Mouse (Mus musculus) G1E (cell line): ENCODE results near the gene Mlycd. TPM values are rescaled to one million over a fixed set of nuclear protein-coding genes. Genes with fewer than 3 reads are reported as not detected.

ENCODE experiments used
- ATAC-seq: 2 replicates; pipeline ENCODE4 v1.8.0; 2016; ENCODE audit warnings: mild to moderate bottlenecking; ENCODE audit not compliant: insufficient number of reproducible peaks, poor library complexity, low FRiP score, severe bottlenecking; ENCODE audit errors: extremely low read depth
- DNase-seq: peaks from one replicate; pipeline ENCODE4 v3.0.0; 2012; ENCODE audit warnings: low spot score
- H3K27me3 ChIP-seq: 2 replicates; pipeline ENCODE4 v1.6.1; 2012; ENCODE audit warnings: mild to moderate bottlenecking, low read length, inconsistent platforms; ENCODE audit not compliant: insufficient read depth
- H3K36me3 ChIP-seq: replicated peaks from 2 replicates; pipeline ENCODE3; 2012; ENCODE audit warnings: mild to moderate bottlenecking, inconsistent platforms
- H3K4me1 ChIP-seq: 2 replicates; pipeline ENCODE4 v1.6.1; 2012; ENCODE audit warnings: low read depth, low read length, inconsistent platforms, mixed read lengths; ENCODE audit not compliant: insufficient read depth
- H3K4me3 ChIP-seq: 2 replicates; pipeline ENCODE4 v1.5.1; 2012; ENCODE audit warnings: low read depth, mild to moderate bottlenecking, inconsistent platforms, low read length, moderate library complexity, mixed read lengths
- H3K9me3 ChIP-seq: replicated peaks from 2 replicates; pipeline ENCODE4 v1.6.1; 2012; ENCODE audit warnings: inconsistent platforms
- CTCF ChIP-seq: IDR thresholded peaks from 2 replicates; pipeline ENCODE4 v1.5.1; 2012; ENCODE audit warnings: low read depth, low read length, inconsistent platforms, mixed read lengths
- GATA1 ChIP-seq: IDR thresholded peaks from 2 replicates; pipeline ENCODE4 v1.6.1; 2012; ENCODE audit warnings: borderline replicate concordance, low read length, inconsistent platforms, mixed read lengths
- GATA2 ChIP-seq: IDR thresholded peaks from 2 replicates; pipeline ENCODE4 v1.6.1; 2012; ENCODE audit warnings: low read depth, low read length, inconsistent platforms, borderline replicate concordance
- POLR2AphosphoS5 ChIP-seq: IDR thresholded peaks from 2 replicates; pipeline ENCODE4 v1.6.1; 2012; ENCODE audit warnings: low read depth, low read length, inconsistent platforms; ENCODE audit not compliant: insufficient replicate concordance
- TAL1 ChIP-seq: conservative IDR thresholded peaks from 2 replicates; pipeline ENCODE4 v1.6.1; 2012; ENCODE audit warnings: low read depth, low read length, inconsistent platforms, mixed read lengths
- polyA plus RNA-seq: library from polyadenylated mRNA; stranded (reverse); fragments of >175 nt; gene quantifications from 2 replicates; pipeline ENCODE4 v1.2.3, GENCODE M21; 2012
- total RNA-seq, 2 experiments: library from RNA; stranded (forward) in 1 of 2; stranded (reverse) in 1 of 2; fragments of 200-1000 nt in 1 of 2; fragments of >200 nt in 1 of 2; fragmentation: Nextera tagmentation in 1 of 2; gene quantifications; 2 replicates each; pipeline ENCODE4 v1.2.3; 2014 to 2017

Mlycd gene
- total and polyA plus RNA-seq, 3 experiments = 4.1 to 16.7 (median 10.5) TPM

DNA sequence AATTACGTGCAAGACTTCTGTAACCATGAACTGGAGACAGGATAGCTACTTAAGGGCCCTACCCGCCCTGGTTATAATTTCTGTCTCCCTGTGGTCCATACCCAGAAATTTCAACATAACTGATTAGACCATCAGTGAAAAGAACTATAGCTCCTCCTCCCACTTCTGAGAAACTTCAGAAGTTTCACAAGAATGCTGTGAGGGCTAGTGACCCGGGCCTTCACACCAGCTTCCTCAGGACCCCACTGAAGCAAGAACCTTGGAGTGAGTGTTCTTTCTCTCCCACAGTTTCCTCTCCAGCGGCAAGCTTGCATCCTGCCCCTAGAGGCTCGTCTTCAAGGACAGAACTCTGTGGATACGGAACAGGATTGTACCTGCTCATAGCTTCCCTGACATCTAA lies 8.8 kb upstream of the Mlycd start:
- Histone ChIP-seq H3K27me3 (peaks cover 5% of the 10 kb centered on the region), H3K36me3 (no peaks in the 10 kb centered on the region), H3K4me3 (no peak overlapping the region), H3K4me1 (peaks cover 3% of the 10 kb centered on the region; the same call in 1 of the 2 replicates), H3K9me3 (no peaks in the 10 kb centered on the region)
- TF ChIP-seq TAL1 (no peak), GATA1 (no peak), GATA2 (no peak), POLR2AphosphoS5 (no peak), CTCF (no peak)
- DNase-seq = no peak
- no peak for ATAC-seq

GRCm38 (mm10) chr8:119386988-119387387 lies 7.7 kb upstream of the Mlycd start:
- Histone ChIP-seq H3K4me3 (no peak overlapping the region), H3K9me3 (no peaks in the 10 kb centered on the region), H3K36me3 (no peaks in the 10 kb centered on the region), H3K4me1 (peaks cover 3% of the 10 kb centered on the region; the same call in 1 of the 2 replicates), H3K27me3 (peaks cover 5% of the 10 kb centered on the region)
- ATAC-seq (no peak), DNase-seq (no peak)
- no peak for TF ChIP-seq GATA1
- TF ChIP-seq CTCF = no peak
- TF ChIP-seq GATA2 = no peak
- TF ChIP-seq TAL1 = no peak
- no peak for TF ChIP-seq POLR2AphosphoS5

- Histone ChIP-seq H3K27me3 (no peaks in the 10 kb centered on the region), H3K36me3 (peaks cover 30% of the 10 kb centered on the region), H3K4me3 (peak overlapping the region; percentile 91), H3K9me3 (no peaks in the 10 kb centered on the region), H3K4me1 (peaks cover 22% of the 10 kb centered on the region)
- DNase-seq (no peak), ATAC-seq (no peak)
- no peak for TF ChIP-seq POLR2AphosphoS5
- TF ChIP-seq TAL1 = no peak
- no peak for TF ChIP-seq GATA1
- no peak for TF ChIP-seq GATA2
- TF ChIP-seq CTCF = no peak
Observed at GRCm38 (mm10) chr8:119394097-119394496, 581 bp upstream of the Mlycd start.

DNA sequence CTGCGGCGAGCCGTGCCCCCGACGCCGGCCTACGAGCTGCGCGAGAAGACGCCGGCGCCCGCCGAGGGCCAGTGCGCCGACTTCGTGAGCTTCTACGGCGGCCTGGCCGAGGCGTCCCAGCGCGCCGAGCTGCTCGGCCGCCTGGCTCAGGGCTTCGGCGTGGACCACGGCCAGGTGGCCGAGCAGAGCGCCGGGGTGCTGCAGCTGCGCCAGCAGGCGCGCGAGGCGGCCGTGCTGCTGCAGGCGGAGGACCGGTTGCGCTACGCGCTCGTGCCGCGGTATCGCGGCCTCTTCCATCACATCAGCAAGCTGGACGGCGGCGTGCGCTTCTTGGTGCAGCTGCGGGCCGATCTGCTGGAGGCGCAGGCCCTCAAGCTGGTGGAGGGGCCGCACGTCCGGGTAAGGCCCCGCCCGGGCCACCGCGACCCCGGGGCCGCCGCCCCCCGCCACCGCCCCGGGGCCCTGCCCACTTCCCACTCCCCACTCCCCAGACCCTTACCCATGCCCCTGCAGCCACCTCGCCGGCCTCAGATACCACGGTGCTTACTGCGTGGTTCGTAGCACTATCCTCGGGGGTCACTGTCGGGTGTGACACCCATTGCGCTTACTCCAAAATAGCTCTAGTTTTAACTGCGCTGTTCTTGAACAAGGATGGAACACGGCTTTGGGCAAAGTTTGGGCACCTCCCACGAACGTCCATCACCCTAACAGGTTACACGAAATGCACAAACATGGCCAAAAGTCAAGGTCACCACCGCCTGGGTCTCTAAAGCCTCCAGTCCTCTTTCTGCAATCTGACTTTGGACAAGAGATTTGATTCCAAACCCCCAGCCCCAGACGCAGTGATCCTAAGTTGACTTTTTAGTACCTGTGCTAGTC lies 633 bp downstream of the Mlycd start:
- no peak for TF ChIP-seq POLR2AphosphoS5
- TF ChIP-seq GATA2 = no peak
- no peak for TF ChIP-seq CTCF
- no peak for TF ChIP-seq GATA1
- TF ChIP-seq TAL1 = no peak
- Histone ChIP-seq H3K4me1 (peaks cover 22% of the 10 kb centered on the region), H3K36me3 (peaks cover 42% of the 10 kb centered on the region), H3K27me3 (no peaks in the 10 kb centered on the region), H3K9me3 (no peaks in the 10 kb centered on the region), H3K4me3 (peak overlapping the region; percentile 91)
- ATAC-seq (no peak), DNase-seq (peak; percentile 43)

- TF ChIP-seq GATA2 = no peak
- TF ChIP-seq TAL1 = no peak
- TF ChIP-seq GATA1 = no peak
- no peak for TF ChIP-seq CTCF
- DNase-seq (no peak), ATAC-seq (no peak)
Observed at GRCm38 (mm10) chr8:119398558-119398957, 3.9 kb downstream of the Mlycd start.

DNA sequence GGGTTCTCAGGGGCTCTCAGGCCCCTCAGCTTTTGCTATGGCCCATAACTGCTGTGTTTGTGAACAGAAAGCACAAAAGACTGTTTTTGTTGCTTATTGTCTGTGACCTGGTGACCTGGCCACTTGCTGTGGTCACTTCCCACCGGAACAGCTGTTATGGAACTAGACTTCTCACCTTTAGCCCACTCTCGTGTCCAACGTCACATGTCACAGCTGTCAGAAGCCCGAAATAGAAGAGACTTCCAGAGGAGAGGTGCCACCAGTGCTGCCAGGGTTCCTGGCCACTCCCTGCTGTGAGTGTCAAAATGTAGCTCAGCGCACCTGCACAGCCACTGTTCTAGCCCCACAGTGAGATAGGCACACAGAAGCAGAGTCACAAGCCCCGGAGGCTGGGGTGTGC lies 4.6 kb downstream of the Mlycd start:
- ATAC-seq (no peak), DNase-seq (no peak)
- H3K4me3 ChIP-seq = no peak overlapping the region
- H3K9me3 ChIP-seq = no peaks in the 10 kb centered on the region
- no peaks in the 10 kb centered on the region for H3K27me3 ChIP-seq
- peaks cover 78% of the 10 kb centered on the region for H3K36me3 ChIP-seq
- TF ChIP-seq CTCF (no peak), TAL1 (no peak), GATA2 (no peak), GATA1 (no peak), POLR2AphosphoS5 (no peak)
- peaks cover 17% of the 10 kb centered on the region for H3K4me1 ChIP-seq

More at GRCm38 (mm10) chr8:119398558-119398957, 3.9 kb downstream of the Mlycd start:
- no peak overlapping the region for H3K4me3 ChIP-seq
- peaks cover 71% of the 10 kb centered on the region for H3K36me3 ChIP-seq
- no peaks in the 10 kb centered on the region for H3K9me3 ChIP-seq
- H3K27me3 ChIP-seq = no peaks in the 10 kb centered on the region
- peaks cover 22% of the 10 kb centered on the region for H3K4me1 ChIP-seq
